In the genomic region with DNA sequence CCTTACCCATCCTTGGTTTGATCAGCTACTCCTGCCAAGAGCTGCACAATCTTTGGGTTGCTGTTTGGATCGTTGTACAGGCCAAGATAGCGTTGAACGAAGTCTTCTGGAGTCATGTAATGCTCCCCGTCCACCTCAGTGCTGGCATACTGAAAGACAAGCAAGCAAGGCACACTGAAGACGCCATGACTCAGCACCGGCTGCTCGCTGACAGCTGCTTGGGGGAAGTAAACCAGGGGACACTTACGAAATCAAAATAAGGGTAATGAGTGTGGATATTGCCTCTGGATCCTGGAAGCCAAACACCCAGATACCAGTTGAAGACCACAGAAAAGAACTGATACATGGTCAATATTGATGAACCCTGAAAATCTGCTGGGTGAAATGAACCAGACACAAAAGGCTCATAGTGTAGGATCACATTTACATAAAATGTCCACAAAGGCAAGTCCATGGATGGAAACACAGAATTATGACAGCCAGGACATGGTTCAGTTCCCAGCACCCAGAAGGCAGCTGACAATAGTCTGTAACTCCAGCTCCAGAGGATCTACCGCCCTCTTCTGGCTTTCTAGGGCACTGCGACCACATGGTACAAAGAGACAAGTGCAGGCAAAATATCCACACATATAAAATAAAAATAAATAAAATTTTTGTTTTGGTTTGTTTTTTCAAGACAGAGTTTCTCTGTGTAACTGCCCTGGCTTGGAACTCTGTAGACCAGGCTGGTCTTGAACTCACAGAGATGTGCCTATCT, we compare ENCODE assay signal across 15 mouse cellular contexts. TPM values are rescaled to one million over a fixed set of nuclear protein-coding genes. Genes with fewer than 3 reads are reported as not detected.
DNase-seq lines count a peak whose midpoint lies in the region; ATAC-seq and TF ChIP-seq lines count a peak whose summit lies in the region.
"Had no signal": no experiment of that assay in that cellular context is flagged by ENCODE, and none has a peak within 500 bp of the region (broad histone marks: within the 10 kb centered on the region; RNA-seq: fewer than 3 reads in every experiment).

No protein-coding gene starts in this region.

- no peak overlapping the region for H3K4me3 ChIP-seq in forebrain, postnatal 0 days (ENCODE audit: low read depth, low read length)
- H3K4me3 ChIP-seq in forebrain, embryonic 11.5 days (ENCODE audit: low read depth, low read length) = no peak overlapping the region
- no peak overlapping the region for H3K4me3 ChIP-seq in left cerebral cortex, adult 2 months
- H3K4me3 ChIP-seq: forebrain, embryonic 12.5 days; lung, embryonic 15.5 days; midbrain, embryonic 13.5 days; neural tube, embryonic 13.5 days had no signal

- CTCF ChIA-PET in Patski (lab: Charles Lee) = interaction anchor here (0.8 to 1.0 kb wide), 2 partner anchors 23 to 52 kb away, joined by 3 read pairs; a partner anchor contains a TSS

- in situ Hi-C loops in Patski (cut with MboI; ENCODE audit: low pct_unique_long_range_greater_than_20kb) = no loop called here

- H3K4me2 ChIP-seq in forebrain, postnatal 0 days (ENCODE audit: low read depth) = no peak overlapping the region
- no peak overlapping the region for H3K4me2 ChIP-seq in forebrain, embryonic 11.5 days (ENCODE audit: low read depth, low read length, severe bottlenecking)
- H3K4me2 ChIP-seq: forebrain, embryonic 12.5 days; lung, embryonic 15.5 days; midbrain, embryonic 13.5 days; neural tube, embryonic 13.5 days had no signal

- no peak for DNase-seq in forebrain, postnatal 0 days
- DNase-seq in forebrain, embryonic 11.5 days (ENCODE audit: low spot score) = no peak
- DNase-seq in left cerebral cortex, adult 2 months (ENCODE audit: extremely low spot score in 1 of 2, low spot score in 2 of 2) = no peak
- no peak for DNase-seq in left cerebral cortex, postnatal 14 days (ENCODE audit: low spot score in 2 of 2)
- DNase-seq in Patski (ENCODE audit: low read depth, low spot score) = no peak
- DNase-seq in ovary, postnatal 36 days (ENCODE audit: low spot score) = no peak
- DNase-seq: cerebellum, adult 9-11 months; gastrocnemius, postnatal 10 days had no signal

- no peaks in the 10 kb centered on the region for H3K9me3 ChIP-seq in forebrain, postnatal 0 days (ENCODE audit: low read length)
- no peaks in the 10 kb centered on the region; the same call in 1 of the 2 replicates for H3K9me3 ChIP-seq in forebrain, embryonic 11.5 days (ENCODE audit: control insufficient read depth, low read length)
- H3K9me3 ChIP-seq: forebrain, embryonic 12.5 days; lung, embryonic 15.5 days; midbrain, embryonic 13.5 days; neural tube, embryonic 13.5 days had no signal

- POLR2A ChIA-PET in Patski (lab: Charles Lee) = no interaction called here

- no peak overlapping the region for H3K27ac ChIP-seq in forebrain, postnatal 0 days (ENCODE audit: low read depth, low read length)
- H3K27ac ChIP-seq in forebrain, embryonic 11.5 days (ENCODE audit: low read depth, low read length) = no peak overlapping the region
- no peak overlapping the region for H3K27ac ChIP-seq in left cerebral cortex, adult 2 months
- H3K27ac ChIP-seq: forebrain, embryonic 12.5 days; lung, embryonic 15.5 days; midbrain, embryonic 13.5 days; neural tube, embryonic 13.5 days had no signal

- no peaks in the 10 kb centered on the region for H3K27me3 ChIP-seq in forebrain, postnatal 0 days (ENCODE audit: insufficient read depth, low read length)
- H3K27me3 ChIP-seq in forebrain, embryonic 11.5 days (ENCODE audit: control insufficient read depth, insufficient read depth, low read length) = no peaks in the 10 kb centered on the region
- H3K27me3 ChIP-seq in Patski = no peaks in the 10 kb centered on the region
- H3K27me3 ChIP-seq: forebrain, embryonic 12.5 days; lung, embryonic 15.5 days; midbrain, embryonic 13.5 days; neural tube, embryonic 13.5 days had no signal

- H3K36me3 ChIP-seq in forebrain, postnatal 0 days (ENCODE audit: insufficient read depth) = peaks cover 4% of the 10 kb centered on the region; the same call in 1 of the 2 replicates
- H3K36me3 ChIP-seq in forebrain, embryonic 11.5 days (ENCODE audit: control insufficient read depth, insufficient read depth, low read length) = no peaks in the 10 kb centered on the region
- H3K36me3 ChIP-seq: lung, embryonic 15.5 days had no signal

- no peak overlapping the region for H3K9ac ChIP-seq in forebrain, postnatal 0 days
- no peak overlapping the region for H3K9ac ChIP-seq in forebrain, embryonic 11.5 days (ENCODE audit: low read length)
- H3K9ac ChIP-seq: forebrain, embryonic 12.5 days; lung, embryonic 15.5 days; midbrain, embryonic 13.5 days; neural tube, embryonic 13.5 days had no signal

- H3K4me1 ChIP-seq in forebrain, postnatal 0 days (ENCODE audit: insufficient read depth) = no peaks in the 10 kb centered on the region; the same call in 1 of the 2 replicates
- no peaks in the 10 kb centered on the region for H3K4me1 ChIP-seq in forebrain, embryonic 11.5 days (replicated peaks; ENCODE audit: control insufficient read depth, insufficient read depth, low read length)
- H3K4me1 ChIP-seq: forebrain, embryonic 12.5 days; lung, embryonic 15.5 days; midbrain, embryonic 13.5 days; neural tube, embryonic 13.5 days had no signal

- 94% methylated on average over 10 of the region's 10 CpGs for WGBS in forebrain, postnatal 0 days
- WGBS in forebrain, embryonic 11.5 days = 95% methylated on average over 10 of the region's 10 CpGs

- ATAC-seq in forebrain, postnatal 0 days = no peak
- no peak for ATAC-seq in forebrain, embryonic 11.5 days (replicated peaks; ENCODE audit: low FRiP score)
- ATAC-seq in Patski = no peak
- peak; percentile 79; the same call in 1 of the 2 replicates for ATAC-seq in monocyte, adult 5-6 weeks (replicated peaks; ENCODE audit: insufficient number of reproducible peaks, low FRiP score, low TSS enrichment, poor library complexity, severe bottlenecking)
- no peak for ATAC-seq in activated CD4-positive, CD25-positive, alpha-beta regulatory T cell, adult 4 months
- ATAC-seq: inflammation-experienced regulatory T-cells, adult 6 months; midbrain, embryonic 13.5 days had no signal

- intact Hi-C loops in left cerebral cortex, adult 2 months (cut with DNase I) = no loop called here
- intact Hi-C loops in left cerebral cortex, postnatal 14 days (cut with DNase I) = no loop called here

- peak; percentile 18; the same call in 1 of the 2 replicates for TF ChIP-seq CTCF in forebrain, postnatal 0 days (IDR thresholded peaks at IDR 0.05; ENCODE audit: low read depth)
- TF ChIP-seq CTCF in left cerebral cortex, adult 2 months (IDR thresholded peaks at IDR 0.05) = peak; percentile 23
- TF ChIP-seq CTCF in Patski (IDR thresholded peaks at IDR 0.05) = peak; percentile 46

RNA-seq across cellular contexts. Expression of a gene that starts 23.5 kb away (rescaled TPM):
- 94.7 and 116 TPM in 2 replicates for total RNA-seq in forebrain, postnatal 0 days (2014; rRNA removed)
- 78.8 and 106 TPM in 2 replicates for polyA plus RNA-seq in forebrain, postnatal 0 days (2015; fragmentation: Nextera tagmentation; extraction: Ambion mirVana)
- 50.6 and 55.8 TPM in 2 replicates for polyA plus RNA-seq in forebrain, embryonic 11.5 days (2014; fragmentation: Nextera tagmentation; extraction: Ambion mirVana)
- total RNA-seq in left cerebral cortex, adult 2 months (2021) = 100 to 1,000 TPM; 150 to 153 TPM
- total RNA-seq in left cerebral cortex, postnatal 14 days (2021) = 100 to 1,000 TPM; 163 to 173 TPM
- 78.1 TPM for polyA plus RNA-seq in Patski (2021)
- 29.7 to 68.1 TPM (median 37.1 TPM) in 3 replicates for total RNA-seq in monocyte, adult 5-6 weeks (2017)
- 10 to 100 TPM; 56.8 to 60.5 TPM for polyA plus RNA-seq in activated CD4-positive, CD25-positive, alpha-beta regulatory T cell, adult 4 months (2017; shearing (Covaris generic))

RNA-seq across cellular contexts. Expression of a gene that starts 44.7 kb away (rescaled TPM):
- total RNA-seq in forebrain, postnatal 0 days (2014; rRNA removed) = 24.2 and 27.1 TPM in 2 replicates
- polyA plus RNA-seq in forebrain, postnatal 0 days (2015; fragmentation: Nextera tagmentation; extraction: Ambion mirVana) = 34.5 and 37.1 TPM in 2 replicates
- 222 and 228 TPM in 2 replicates for polyA plus RNA-seq in forebrain, embryonic 11.5 days (2014; fragmentation: Nextera tagmentation; extraction: Ambion mirVana)
- 10 to 100 TPM; 16.0 to 18.3 TPM for total RNA-seq in left cerebral cortex, adult 2 months (2021)
- 10 to 100 TPM; 15.6 to 19.1 TPM for total RNA-seq in left cerebral cortex, postnatal 14 days (2021)
- polyA plus RNA-seq in Patski (2021) = 66.8 TPM
- 67.0 to 78.5 TPM (median 73.6 TPM) in 3 replicates for total RNA-seq in monocyte, adult 5-6 weeks (2017)
- 10 to 100 TPM; 66.8 to 77.4 TPM for polyA plus RNA-seq in activated CD4-positive, CD25-positive, alpha-beta regulatory T cell, adult 4 months (2017; shearing (Covaris generic))
